Comparison of ENCODE assay signal across 18 mouse cellular contexts in genomic region chr6:77209929-77210328, GRCm38 (mm10). TPM values are rescaled to one million over a fixed set of nuclear protein-coding genes. Genes with fewer than 3 reads are reported as not detected.
"Had no signal": no experiment of that assay in that cellular context is flagged by ENCODE, and none has a peak within 500 bp of the region (broad histone marks: within the 10 kb centered on the region; RNA-seq: fewer than 3 reads in every experiment).

No protein-coding gene starts in this region.

- H3K27me3 ChIP-seq: midbrain, embryonic 12.5 days; neural tube, embryonic 13.5 days; neural tube, embryonic 15.5 days had no signal

- H3K9me3 ChIP-seq: midbrain, embryonic 10.5 days; midbrain, embryonic 12.5 days; neural tube, embryonic 13.5 days; neural tube, embryonic 15.5 days had no signal

- H3K36me3 ChIP-seq: midbrain, embryonic 10.5 days; midbrain, embryonic 12.5 days; neural tube, embryonic 13.5 days; neural tube, embryonic 15.5 days had no signal

- H3K4me3 ChIP-seq: midbrain, embryonic 10.5 days; midbrain, embryonic 12.5 days; myocyte; neural tube, embryonic 13.5 days; neural tube, embryonic 15.5 days had no signal

- H3K27ac ChIP-seq: midbrain, embryonic 10.5 days; midbrain, embryonic 12.5 days; neural tube, embryonic 13.5 days; neural tube, embryonic 15.5 days had no signal

- DNase-seq: lung, postnatal 10 days; lung, postnatal 4 days; midbrain, embryonic 14.5 days; retina, postnatal 1 day; right cerebral cortex, postnatal 25 days; spleen, adult 18-20 months; thymus, adult 18-20 months; thymus, postnatal 14 days; thymus, postnatal 36 days had no signal

- H3K4me2 ChIP-seq: lung, embryonic 14.5 days; midbrain, embryonic 12.5 days; neural tube, embryonic 13.5 days; neural tube, embryonic 15.5 days had no signal

- H3K9ac ChIP-seq: lung, embryonic 14.5 days; midbrain, embryonic 12.5 days; neural tube, embryonic 13.5 days; neural tube, embryonic 15.5 days had no signal

- ATAC-seq: midbrain, embryonic 16.5 days had no signal

RNA-seq across cellular contexts. Expression of gene Lrrtm1, which starts 32.6 kb away (rescaled TPM):
- total RNA-seq: megakaryocyte, adult 5-6 weeks; megakaryocyte-erythroid progenitor cell, adult 5-6 weeks had no signal
- polyA plus RNA-seq: myocyte had no signal
